Mouse (Mus musculus) layer of hippocampus, adult 9-10 months (tissue): ENCODE results near the gene Gtf2ird2.

Experiments
- DNase-seq: peaks from one replicate; pipeline ENCODE4 v3.0.0; 2022; ENCODE audit warnings: low spot score

Gene Gtf2ird2

DNA sequence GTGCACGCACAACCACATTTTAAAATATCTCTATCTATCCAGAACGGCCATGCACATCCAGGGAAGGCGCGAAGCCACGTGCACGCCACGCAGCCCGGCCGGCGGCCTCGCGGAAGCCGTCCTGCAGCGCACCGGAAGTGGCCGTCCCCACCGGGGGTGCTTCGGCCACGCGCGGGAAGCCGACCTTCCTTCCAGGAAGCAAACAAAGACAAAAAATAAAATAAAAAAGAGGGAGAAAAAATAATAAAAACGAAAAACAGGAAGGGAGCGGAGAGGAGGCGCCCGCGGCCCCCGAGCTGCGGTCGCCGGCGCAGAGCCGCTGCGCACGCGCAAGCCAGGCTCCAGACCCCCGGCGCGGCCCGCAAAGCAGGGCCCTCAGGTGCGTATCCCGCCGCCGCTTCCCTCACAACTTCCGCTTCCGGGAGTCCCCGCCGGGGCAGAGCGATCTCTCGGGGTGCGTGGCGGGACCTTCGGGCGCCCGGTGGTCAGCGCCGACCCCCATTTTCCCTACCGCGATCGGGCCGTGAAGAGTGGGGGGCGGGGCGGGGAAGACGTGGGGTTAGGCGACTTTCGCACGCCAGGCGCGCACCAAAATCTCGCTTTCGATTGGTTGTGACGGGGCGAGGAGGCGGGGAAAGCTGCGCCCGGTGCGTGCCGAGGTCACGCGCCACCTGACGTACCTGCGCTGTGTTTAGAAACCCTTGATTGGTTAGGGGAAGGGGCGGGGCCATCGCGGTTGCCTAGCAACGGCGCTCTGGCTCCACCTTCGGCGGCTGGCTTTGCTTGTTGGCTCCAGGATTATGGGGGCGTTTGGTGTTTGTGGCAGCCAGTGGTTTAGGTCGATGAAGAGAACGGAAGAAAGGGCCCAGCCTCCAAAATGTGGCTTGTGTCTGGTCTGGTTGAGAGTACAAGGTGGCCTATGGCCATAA lies at the start of gene Gtf2ird2:
Gtf2ird2 (plus strand) TSS at position 140 of the 929 bp plus-strand sequence.
- peak; percentile 98 for DNase-seq

DNA sequence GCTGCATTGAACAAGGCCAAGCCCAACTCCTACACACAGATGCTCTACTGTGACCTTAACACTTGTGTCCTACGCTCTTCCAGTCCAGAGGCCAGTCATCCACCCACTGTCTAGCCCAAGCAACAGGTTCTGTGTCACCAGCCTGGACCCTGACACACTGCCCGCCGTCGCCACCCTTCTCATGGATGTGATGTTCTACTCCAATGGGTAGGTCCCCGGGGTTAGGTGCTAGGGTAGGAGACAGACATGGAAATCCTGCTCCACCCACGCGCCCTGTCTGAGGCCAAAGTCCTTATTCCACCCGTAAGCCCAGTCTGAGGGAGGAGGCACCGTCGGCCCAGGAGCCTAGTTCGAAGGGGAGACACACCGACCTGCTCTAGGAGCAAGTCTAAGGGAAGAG lies 47.8 kb upstream of the Gtf2ird2 start:
- no peak for DNase-seq

DNA sequence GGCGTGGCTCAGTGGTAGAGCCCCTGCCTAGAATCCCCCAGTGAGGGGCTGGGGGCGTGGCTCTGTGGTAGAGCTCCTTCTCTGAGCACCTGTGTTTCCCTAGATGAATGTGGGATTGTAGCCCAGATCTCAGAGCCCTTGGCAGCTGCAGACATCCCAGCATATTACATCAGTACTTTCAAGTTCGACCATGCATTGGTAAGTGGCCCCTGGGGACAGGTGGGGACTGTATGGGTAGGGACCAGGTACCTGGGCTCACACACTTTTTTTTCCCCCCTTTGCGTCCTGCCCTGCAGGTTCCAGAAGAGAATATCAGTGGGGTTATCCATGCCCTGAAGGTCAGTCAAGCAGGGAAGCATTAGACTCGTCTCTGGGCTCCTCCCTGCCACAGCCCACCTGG lies 45.9 kb upstream of the Gtf2ird2 start:
- no peak for DNase-seq

DNA sequence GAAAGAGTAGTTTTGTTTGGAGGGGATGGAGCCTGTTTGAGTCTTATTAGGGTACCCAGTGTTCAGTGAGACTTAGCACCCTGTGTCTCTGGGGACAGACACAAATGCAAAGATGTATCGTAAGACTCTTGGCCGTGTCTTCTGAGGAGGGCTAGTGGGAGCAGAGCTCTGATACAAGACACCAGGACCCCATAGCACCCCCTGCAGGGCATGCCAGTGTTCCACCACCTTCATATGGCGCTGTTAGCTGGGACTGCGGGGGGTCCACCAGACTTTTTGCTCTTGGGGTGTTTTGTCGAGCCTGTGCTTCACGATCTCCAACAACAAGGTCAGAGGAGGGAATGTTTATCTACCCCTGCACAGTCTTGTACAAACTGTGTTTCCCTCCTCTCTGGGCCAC lies 44.4 kb upstream of the Gtf2ird2 start:
- no peak for DNase-seq

DNA sequence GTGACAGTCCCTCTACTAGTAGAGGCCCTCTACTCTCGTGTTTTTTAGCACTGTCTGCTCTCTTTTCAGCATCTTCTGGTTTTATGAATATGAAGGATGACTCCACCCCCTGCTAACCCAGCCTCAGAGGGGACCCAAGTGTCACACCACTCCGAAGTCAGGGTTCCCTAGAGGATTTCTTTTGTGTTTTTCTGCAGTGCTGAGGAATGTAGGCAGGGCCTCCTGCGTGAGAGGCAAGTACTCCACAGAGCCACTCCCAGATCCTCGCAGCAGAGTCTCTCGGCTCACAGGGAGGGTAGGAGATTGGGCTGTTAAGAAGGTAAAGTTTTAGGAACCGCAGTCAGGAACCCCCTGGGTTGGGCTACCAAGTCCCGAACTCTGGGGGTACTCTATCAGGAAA lies 42.6 kb upstream of the Gtf2ird2 start:
- no peak for DNase-seq

DNA sequence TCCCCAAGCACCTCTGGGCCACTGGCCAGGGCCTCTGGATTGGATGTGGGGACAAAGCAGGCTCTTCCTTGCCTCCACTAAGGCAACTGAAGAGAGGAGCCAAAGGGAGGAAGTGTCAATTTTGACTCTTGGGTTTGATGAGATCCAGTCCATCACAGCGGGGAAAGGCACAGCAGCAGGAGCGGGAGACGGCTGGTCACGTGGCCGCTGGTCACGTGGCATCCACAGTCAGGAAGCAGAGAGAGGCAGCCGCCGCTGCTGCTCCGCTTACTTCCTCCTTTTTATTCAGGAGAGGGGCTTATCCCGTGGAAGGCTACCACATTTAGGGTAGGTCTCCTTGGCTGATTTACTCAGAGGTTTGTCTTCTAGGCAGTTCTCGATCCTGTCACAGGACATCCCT lies 41.4 kb upstream of the Gtf2ird2 start:
- no peak for DNase-seq

DNA sequence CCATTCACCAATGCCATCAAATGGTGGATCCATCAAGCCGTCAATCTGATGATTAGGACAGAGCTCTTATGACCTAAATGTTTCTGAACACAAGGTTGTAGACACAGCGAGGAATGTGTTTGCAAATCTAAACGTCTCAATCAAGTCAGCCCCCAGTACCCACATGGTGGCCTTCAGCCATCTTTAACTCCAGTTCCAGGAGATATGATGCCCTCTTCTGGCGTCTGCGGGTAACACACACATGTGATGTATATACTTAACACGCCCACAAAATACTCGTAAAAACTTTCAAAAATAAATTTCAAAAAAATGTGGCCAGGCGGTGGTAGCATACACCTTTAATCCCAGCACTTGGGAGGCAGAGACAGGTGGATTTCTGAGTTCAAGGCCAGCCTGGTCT lies 38.8 kb upstream of the Gtf2ird2 start:
- DNase-seq: no peak

DNA sequence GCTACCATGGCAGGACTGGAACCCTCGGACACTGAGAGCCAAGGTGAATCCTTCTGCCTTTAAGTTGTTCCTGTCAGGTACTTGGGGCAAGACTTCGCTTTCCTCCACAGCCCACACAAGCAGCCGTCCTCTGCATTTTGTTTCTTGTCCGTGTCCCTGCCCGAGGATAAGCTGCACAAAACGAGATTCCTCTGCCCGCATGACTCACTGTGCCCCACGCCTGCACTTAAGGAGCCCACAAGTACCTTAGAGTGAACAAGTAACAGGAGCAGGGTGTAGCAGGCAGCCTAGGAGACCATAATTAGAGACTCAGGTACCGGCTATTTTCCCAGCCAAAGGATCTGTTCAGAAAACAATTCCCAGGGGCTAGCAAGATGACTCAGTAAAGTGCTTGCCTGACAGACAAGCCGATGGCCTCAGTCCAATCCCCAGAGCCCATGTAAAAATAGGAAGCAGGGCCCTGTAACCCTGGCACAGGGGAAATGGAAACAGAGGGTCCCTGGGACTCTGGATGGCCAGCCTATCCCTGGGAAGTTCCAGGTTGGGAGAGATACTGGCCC lies 36.5 kb upstream of the Gtf2ird2 start:
- no peak for DNase-seq

DNA sequence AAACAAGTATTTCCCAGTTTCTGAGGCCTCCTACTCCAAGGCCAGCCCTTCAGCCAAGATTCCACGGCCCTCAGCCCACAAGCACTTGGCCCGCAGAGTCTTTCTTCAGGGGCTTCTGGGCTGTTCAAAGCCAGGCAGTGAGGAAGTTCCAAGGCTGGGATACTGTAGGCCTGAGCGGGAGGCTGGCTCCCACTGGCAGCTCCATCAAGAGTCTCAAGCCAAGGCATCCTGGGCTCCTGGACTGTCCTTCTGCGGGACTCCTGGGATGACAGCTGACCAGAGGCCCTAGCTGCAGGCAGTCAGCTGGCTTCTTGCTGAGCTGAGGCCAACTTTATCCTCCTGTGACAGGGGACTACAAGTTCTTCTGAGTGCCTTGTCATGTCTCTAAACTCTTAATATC lies 35.7 kb upstream of the Gtf2ird2 start:
- no peak for DNase-seq

DNA sequence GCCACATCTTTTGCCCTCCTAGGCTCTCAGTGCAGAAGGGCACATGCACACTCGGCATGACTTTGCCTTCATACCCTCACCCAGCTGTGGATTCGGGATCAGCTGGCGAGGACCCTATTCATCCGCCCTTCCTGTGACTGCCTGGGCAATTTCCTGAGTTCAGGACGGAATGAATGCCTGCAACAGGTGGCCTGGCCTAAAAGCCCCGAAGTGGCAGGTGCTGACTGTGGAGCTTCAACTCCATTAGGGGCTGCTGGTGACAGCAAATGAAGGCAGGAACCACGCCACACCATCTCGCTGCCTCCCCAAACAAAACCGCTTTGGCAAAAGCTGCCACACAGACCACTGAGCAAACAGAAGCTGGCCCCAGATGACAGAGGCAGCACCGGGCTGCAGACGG lies 31.9 kb upstream of the Gtf2ird2 start:
- no peak for DNase-seq

DNA sequence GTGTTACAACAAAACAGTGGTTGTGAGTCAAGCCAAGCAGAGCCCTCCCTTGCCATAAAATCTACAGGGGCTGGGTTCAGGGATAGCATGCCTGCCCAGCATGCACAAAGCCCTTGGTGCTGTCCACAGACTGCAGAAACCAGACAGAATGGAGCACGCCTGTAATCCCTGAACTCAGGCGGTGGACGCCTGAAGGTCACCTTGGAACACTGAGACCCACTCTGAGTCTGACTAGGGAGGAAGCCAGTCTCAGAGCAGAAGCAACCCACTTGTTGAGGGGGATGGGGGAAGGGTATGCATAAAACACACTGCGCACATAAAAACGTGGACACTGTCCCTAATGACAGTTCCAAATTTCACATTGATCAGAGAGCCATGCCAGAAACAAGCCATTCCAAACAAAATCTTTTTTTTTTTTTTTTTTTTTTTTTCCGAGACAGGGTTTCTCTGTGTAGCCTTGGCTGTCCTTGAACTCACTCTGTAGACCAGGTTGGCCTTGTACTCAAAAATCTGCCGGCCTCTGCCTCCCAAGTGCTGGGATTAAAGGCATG lies 27.8 kb upstream of the Gtf2ird2 start:
- DNase-seq: no peak

DNA sequence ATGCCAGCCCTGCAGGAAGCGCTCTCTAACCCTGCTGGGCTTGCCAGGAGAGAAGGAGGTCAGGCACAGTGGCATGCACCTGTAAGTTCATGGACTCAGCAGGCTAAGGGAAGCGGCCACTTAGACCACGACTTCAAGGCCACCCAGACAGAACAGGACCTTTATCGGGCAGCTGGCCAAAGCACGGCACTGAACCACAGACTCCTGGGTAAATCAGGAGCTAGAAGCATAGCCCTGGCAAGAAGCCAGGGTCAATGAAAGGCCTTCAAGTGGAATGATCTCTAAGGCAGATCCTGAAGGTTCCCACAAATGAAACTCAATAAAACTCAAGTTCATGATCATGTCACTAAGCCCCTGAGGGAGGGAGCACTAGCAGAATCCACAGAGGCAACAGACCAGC lies 19.1 kb upstream of the Gtf2ird2 start:
- no peak for DNase-seq

DNA sequence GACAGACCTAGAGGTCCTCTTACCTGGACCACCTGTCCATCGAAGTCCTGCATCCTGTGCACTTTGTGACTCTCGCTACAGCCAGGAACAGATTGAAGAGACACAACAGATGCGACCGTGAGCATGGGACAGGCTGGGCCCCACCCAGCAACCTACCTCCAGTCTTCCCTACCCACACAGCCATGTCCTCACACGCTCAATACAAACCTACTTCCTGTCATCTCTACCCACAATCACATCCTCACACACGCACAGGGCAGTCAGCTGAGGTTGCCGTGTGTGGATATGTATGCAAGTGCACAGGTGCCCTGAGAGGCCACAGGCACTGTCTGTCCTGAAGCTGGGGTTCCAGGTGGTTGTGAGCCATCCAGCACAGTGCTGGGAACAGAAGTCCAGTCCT lies 17.2 kb upstream of the Gtf2ird2 start:
- DNase-seq: no peak

DNA sequence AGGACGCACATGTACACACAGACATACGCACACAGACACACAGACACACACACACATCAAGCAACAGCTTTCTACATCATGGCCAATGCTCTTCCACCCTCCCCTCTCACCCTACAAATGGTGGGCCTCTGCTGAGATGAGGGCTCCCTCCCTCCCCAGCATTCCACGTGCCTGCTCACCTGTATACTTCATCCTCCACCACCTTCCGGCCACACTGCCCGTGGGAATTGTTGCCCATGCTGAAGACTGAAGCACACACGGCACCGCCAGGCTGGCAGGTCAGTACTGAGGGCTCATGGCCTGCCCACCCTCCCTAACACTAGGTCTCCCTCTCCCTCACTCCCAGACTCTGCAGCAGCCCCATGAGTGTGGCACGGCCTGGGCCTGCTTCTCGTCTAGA lies 15.8 kb upstream of the Gtf2ird2 start:
- DNase-seq: no peak

DNA sequence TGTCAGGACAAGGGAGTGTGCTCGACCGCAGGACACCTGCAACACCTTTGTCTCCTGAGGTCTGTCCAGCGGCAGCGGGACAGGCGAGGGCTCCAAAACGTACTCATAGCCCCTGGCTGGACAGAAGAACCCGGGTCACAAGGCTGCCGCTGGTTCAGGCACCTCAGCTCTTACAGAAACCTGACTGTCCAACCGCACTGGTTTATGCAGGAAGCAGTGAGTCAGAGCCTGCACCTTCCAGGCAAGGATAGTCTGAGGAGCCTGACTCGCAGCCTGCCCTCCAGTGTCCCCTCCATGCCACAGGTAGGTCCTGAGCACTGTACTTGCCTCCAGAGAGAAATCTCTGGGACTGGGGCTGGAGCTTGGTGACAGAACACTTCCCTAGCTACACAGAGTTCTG lies 14.6 kb upstream of the Gtf2ird2 start:
- DNase-seq: no peak

DNA sequence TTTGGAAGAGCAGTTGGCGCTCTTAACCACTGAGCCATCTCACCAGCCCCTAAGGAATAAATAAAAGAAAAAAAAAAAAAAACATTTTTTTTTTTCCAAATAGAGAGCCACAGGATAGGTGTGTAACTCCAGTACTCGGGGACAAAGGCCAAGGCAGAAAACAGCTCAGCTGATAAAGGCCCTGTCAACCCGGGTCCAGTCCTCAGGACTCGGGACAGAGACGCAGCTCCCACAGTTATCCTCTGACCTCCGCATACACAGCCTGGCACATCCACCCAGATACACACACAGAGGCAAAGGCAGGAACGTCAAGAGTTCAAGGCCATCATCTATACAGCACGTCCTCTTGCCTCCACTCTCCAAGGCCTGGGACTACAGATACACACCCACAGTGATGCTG lies 13.7 kb upstream of the Gtf2ird2 start:
- no peak for DNase-seq

DNA sequence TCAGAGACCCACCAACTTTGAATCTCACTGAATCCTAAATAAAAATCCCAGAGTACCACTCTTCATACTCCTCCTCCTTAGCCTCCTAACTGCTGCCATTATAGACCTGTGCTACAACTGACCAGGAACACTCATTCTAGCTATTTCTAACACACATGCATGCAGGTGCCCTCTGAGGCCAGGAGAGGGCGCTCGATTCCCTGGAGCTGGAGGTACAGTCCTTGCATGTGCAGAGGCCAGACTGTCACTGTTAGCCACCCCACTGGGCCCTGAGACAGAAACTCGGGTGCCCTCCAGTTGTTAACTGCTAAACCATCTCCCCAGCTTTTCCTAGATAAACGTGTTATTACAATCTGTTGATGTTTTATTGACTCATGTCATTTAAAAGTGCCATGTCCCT lies 10.6 kb upstream of the Gtf2ird2 start:
- no peak for DNase-seq

DNA sequence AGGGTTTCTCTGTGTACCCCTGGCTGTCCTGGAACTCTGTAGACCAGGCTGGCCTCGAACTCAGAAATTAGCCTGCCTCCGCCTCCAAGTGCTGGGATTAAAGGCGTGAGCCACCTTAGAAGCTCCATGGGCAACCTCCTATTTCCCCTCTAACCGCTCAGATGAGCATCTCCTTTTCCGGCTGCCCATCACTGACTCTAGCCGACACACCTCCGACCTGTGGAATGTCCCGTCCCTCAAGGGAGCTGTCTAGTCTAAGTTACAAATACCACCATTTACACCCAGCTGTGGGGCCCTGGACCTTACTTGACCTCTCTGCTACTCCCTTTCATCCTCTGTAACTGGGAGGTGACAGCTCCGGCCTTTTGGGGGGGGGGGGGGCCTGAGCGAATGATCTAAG lies 8.1 kb upstream of the Gtf2ird2 start:
- DNase-seq: no peak

DNA sequence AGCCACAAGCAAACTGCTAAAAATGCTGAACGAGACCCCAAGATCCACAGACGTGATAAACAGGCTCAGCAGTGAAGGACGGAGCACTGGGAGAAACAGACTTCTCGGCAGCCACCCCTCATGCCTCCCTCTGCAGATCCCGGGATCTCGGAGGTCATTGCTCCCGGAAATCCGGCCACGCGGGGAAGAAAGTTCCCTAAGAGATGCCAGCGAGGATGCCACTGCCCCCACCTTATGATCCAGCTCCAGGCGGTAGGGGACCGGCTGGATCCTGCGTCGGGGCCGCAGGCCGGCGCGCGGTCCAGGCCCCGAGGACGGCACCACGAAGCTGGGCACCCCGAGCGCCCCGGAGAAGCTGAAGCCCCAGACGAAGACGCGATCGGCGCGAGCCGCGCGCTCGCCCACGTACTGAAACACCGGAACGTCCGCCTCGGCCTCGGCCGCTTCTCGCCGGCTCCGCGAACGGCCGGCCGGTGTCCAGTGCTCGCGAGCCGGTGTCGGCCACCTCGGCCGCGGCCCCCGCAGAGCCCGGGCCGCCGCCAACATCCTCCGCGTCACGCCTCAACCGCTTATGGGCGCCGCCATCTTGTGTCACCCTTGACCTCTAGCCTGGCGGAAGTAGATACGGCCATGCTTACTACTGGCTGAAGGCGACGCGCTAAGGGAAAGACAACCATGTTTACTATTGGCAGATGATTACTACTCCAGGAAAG lies 7.5 kb upstream of the Gtf2ird2 start, which contains the start of gene Rcc1l:
Rcc1l (minus strand) TSS at position 606 of the 713 bp plus-strand sequence.
- DNase-seq: peak; percentile 77

DNA sequence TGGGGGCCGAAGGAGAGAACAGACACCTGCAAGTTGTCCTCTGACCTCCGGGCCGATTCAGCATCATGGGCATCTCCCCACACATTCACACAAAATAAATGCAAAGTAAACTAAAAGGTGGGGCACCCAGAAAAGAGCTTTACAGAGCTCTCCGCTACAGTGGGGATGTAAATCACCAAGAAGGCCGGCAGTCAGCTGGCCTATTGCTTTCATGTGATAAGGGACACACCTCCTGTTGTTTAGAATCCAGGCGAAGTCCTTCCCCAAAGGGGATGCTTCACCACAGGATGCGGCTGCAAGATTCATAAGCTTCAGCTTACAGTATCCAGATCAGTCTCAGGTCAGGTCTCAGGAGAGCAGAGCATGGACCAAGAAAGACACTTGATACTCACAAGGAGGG lies 5.3 kb upstream of the Gtf2ird2 start:
- DNase-seq: no peak

DNA sequence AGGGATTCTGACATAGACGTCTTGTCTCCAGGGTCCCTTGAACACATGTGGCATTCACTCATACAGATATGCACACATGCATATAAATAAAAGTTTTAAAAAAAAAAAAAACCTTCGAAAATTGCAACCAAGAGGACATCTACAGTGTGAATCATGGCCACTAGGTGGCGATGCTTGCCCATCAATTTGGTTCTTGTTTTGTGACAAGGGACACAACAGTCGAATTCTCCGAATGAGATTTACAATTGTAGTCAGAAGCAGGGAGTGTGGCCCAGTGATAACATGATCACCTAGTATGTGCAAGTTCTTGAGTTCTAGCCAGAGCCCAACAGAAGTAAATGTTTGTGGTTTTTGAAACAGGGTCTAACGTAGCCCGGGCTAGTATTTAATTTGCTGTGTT lies 3.9 kb upstream of the Gtf2ird2 start:
- DNase-seq: peak; percentile 85

DNA sequence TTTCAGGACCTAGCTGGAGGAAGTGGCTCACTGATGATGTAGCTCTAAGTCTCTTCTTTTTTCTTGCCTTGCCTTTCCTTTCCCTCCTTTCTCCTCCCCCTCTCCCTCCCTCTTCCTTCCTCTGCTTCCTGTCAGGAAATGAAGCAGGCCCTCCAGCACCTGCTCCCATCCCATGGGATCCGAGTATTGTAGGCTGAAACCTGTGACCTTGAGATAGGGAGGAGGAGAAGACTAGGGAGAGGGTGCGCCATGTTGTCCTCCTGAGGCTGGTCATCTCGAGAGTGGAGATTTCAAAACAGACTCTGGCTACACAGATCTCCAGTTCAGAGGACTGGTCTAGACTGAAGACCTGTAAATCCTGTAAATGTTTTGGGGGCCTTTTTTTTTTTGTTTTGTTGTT lies 1.6 kb upstream of the Gtf2ird2 start:
- DNase-seq: no peak

DNA sequence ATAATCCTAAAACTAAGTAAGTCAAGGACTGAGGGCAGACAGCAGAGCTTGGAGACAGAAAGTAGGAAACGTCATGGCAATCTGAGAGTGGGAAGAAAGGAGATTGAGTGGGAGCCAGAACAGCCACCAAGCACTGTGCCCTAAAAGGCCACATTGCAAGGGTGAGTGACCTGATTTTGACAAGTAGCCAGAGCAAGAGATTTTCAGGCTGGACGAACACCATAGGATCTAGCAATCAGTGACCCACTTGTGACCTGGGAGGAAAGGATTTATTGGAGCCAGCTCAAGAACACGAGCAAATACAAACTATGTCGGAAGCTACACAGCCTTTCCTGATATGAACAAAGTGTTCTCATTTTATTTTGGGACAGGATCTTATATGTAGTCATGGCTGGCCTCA lies 1.1 kb upstream of the Gtf2ird2 start:
- no peak for DNase-seq
